Mouse (Mus musculus) intestine, embryonic 16.5 days (tissue): ENCODE data around the gene Rab11fip5. TPM values are rescaled to one million over a fixed set of nuclear protein-coding genes. Genes with fewer than 3 reads are reported as not detected.

ENCODE experiments used
- ATAC-seq: fragments of 200-750 bp; cut with Nextera tagmentation; 2 replicates; pipeline ENCODE4 v1.8.0; 2017; ENCODE audit warnings: moderate TSS enrichment, moderate library complexity
- H3K27ac ChIP-seq: fragments of 300-500 bp; sonication (generic); 2 replicates; pipeline ENCODE4 v1.5.1; 2014; ENCODE audit warnings: mild to moderate bottlenecking, low read length
- H3K27me3 ChIP-seq: fragments of 300-500 bp; sonication (generic); replicated peaks from 2 replicates; pipeline ENCODE4 v1.6.1; 2014; ENCODE audit warnings: low read length, control low read depth, mixed read lengths; ENCODE audit not compliant: control insufficient read depth, insufficient read depth
- H3K36me3 ChIP-seq: fragments of 300-500 bp; sonication (generic); 2 replicates; pipeline ENCODE4 v1.6.1; 2014; ENCODE audit warnings: low read length, control low read depth; ENCODE audit not compliant: control insufficient read depth, insufficient read depth
- H3K4me1 ChIP-seq: fragments of 300-500 bp; sonication (generic); 2 replicates; pipeline ENCODE4 v1.6.1; 2014; ENCODE audit warnings: low read length, control low read depth, mixed read lengths; ENCODE audit not compliant: control insufficient read depth, insufficient read depth
- H3K4me2 ChIP-seq: fragments of 300-500 bp; sonication (generic); 2 replicates; pipeline ENCODE4 v1.6.1; 2014; ENCODE audit warnings: low read depth, low read length, control low read depth
- H3K4me3 ChIP-seq: fragments of 300-500 bp; sonication (generic); 2 replicates; pipeline ENCODE4 v1.5.1; 2014; ENCODE audit warnings: mild to moderate bottlenecking, low read length
- H3K9ac ChIP-seq: fragments of 300-500 bp; sonication (generic); 2 replicates; pipeline ENCODE4 v1.6.1; 2014; ENCODE audit warnings: low read depth, low read length
- H3K9me3 ChIP-seq: fragments of 300-500 bp; sonication (generic); 2 replicates; pipeline ENCODE4 v1.6.1; 2016; ENCODE audit warnings: low read length, control low read depth; ENCODE audit not compliant: control insufficient read depth
- WGBS: fragments of 180-500 bp; shearing (Covaris S2); extraction: QIAGEN DNeasy Blood & Tissue Kit; methylation state at CpG from one replicate; pipeline ENCODE4 v1.1.7; 2014; 5-methylcytosine and 5-hydroxymethylcytosine counted together
- polyA plus RNA-seq: library from polyadenylated mRNA; unstranded; fragments of >200 nt; fragmentation: Nextera tagmentation; extraction: Ambion mirVana; gene quantifications from 2 replicates; pipeline ENCODE4 v1.2.1, GENCODE M21; 2015

Rab11fip5 gene
- polyA plus RNA-seq, 1 experiment from 2014 or later = 15.6 TPM

DNA sequence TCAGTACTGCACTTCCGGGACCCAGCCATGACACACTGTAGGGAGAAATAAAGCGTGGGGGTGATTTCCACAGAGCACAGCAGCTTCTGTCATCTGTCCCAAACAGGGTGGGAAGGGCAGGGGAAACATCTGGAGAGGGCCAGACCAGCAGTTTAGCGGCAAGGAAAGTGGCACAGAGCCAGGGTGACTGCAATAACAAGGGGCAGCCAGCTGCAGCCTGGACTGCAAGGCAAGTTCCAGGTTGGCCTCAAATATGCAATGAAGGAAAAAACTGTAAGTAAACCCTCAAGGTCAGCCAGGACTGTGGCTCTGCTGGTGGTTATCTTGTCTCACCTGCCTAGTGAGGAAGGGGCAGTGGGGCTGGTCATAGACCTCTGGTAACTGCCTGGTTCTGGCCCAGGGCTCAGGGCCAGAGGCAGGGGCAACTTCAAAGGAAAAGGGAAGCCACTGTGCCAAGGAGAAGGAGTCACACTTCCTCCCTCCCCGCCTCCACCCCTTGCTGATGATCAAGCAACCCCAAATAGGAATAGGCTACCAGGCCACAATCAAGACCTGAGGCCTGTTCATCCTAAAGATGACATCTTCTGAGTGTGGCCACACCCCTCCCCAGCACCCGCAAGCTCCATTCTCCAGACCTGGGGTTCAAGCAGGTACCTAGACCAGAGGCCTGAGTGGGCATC, 5.1 kb downstream of the Rab11fip5 start:
- Histone ChIP-seq H3K4me1 (peaks cover 48% of the 10 kb centered on the region), H3K4me3 (no peak overlapping the region), H3K36me3 (no peaks in the 10 kb centered on the region), H3K27me3 (no peaks in the 10 kb centered on the region), H3K4me2 (no peak overlapping the region), H3K27ac (0 out of 2 replicates have a peak overlapping the region, but pooled peaks have one; percentile 42), H3K9ac (no peak overlapping the region; the same call in 1 of the 2 replicates), H3K9me3 (no peaks in the 10 kb centered on the region)
- WGBS = 65% methylated on average over 5 of the region's 5 CpGs
- no peak for ATAC-seq

DNA sequence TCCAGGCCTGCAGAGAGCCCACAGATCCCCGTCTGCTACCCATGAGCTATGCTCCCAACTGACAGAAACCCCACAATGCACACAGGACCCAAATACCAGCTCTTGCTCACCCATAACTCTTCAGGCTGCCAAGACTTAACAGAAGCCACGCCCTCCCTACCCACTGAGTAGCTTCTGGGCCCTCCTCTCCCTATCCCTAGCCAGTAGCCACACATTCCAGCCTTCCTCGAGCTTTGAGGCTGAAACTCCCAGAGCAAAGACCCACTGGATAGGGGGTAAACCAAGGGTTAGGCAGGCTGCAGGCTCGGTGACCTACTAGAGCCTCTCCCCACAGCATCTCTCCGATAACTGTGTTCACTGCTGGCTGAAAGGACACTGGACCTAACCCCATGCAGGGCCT, 5.7 kb downstream of the Rab11fip5 start:
- Histone ChIP-seq H3K27me3 (no peaks in the 10 kb centered on the region), H3K9ac (no peak overlapping the region; the same call in 1 of the 2 replicates), H3K4me3 (no peak overlapping the region), H3K27ac (no peak overlapping the region), H3K4me1 (peaks cover 46% of the 10 kb centered on the region), H3K9me3 (no peaks in the 10 kb centered on the region), H3K4me2 (no peak overlapping the region), H3K36me3 (no peaks in the 10 kb centered on the region)
- WGBS = 73% methylated on average over 5 of the region's 5 CpGs
- no peak for ATAC-seq

DNA sequence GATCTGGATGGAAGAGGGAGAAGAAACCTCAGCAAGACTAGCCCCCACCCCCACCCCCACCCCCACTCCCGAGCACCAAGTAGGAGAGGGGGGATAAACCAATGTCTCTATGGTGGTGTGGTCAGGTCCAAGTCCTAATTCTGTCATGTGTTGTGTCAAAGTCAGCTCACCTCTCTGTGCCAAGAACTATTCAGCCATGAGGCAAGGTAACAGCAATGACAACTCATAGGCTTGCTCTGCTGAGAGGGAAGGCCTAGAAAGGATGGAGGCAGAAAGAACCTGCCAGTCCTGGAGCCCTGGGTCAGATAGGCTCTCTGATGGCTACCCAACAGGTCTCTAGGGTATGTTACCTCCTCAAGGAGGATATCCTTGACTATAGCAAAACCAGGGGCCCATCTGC, 6.3 kb downstream of the Rab11fip5 start:
- Histone ChIP-seq H3K9me3 (no peaks in the 10 kb centered on the region), H3K4me2 (no peak overlapping the region), H3K4me1 (peaks cover 41% of the 10 kb centered on the region), H3K9ac (no peak overlapping the region), H3K27ac (no peak overlapping the region), H3K36me3 (no peaks in the 10 kb centered on the region), H3K4me3 (no peak overlapping the region), H3K27me3 (no peaks in the 10 kb centered on the region)
- no peak for ATAC-seq
- 88% methylated on average over 1 of the region's 1 CpGs for WGBS

DNA sequence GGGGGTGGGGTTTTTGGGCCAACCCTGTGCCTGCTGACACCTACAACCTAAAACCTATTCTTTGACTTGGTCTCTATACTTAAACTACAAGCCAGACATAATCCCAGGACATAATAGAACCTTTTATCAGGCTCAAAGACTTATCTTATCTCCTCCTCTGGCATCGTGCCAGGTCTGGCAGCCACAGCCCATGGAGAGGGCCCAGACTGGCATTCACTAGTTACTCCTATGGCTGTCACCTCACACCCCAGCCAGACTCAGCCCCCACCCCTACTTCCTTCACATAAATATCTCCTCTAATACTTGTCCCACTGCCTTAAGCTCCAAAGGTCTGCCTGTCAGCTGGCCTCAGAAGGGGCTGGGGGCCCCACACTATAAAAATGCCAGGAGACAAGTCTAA, 8.0 kb downstream of the Rab11fip5 start:
- no peak overlapping the region for H3K9ac ChIP-seq
- no peaks in the 10 kb centered on the region for H3K27me3 ChIP-seq
- WGBS = 20% methylated on average over 1 of the region's 1 CpGs
- H3K4me1 ChIP-seq = peaks cover 30% of the 10 kb centered on the region
- no peaks in the 10 kb centered on the region for H3K9me3 ChIP-seq
- peak overlapping the region; percentile 79 for H3K27ac ChIP-seq
- no peaks in the 10 kb centered on the region for H3K36me3 ChIP-seq
- no peak overlapping the region for H3K4me2 ChIP-seq
- peak; percentile 96 for ATAC-seq
- 0 out of 2 replicates have a peak overlapping the region, but pooled peaks have one; percentile 7 for H3K4me3 ChIP-seq

DNA sequence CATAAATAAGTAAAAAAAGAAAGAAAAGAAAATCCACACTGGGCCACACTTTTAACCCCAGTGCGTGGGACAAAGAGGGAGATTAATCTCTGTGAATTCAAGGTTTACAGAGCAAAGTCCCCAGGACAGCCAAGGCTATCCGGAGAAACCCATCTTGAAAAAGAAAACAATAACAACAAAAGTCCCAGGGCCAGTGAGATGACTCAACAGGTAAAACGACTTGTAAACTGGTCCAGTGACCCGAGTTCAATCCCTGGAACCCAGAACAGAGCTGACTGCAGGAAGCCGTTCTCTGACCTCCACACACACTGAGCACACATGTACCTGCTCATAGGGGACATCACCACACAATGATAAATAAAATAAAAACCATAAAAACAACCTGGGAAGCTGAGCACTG, 10.0 kb downstream of the Rab11fip5 start:
- Histone ChIP-seq H3K9ac (no peak overlapping the region), H3K27me3 (no peaks in the 10 kb centered on the region), H3K27ac (no peak overlapping the region), H3K9me3 (no peaks in the 10 kb centered on the region), H3K36me3 (no peaks in the 10 kb centered on the region), H3K4me1 (peaks cover 28% of the 10 kb centered on the region), H3K4me3 (no peak overlapping the region), H3K4me2 (no peak overlapping the region)
- no peak for ATAC-seq
- WGBS = 64% methylated on average over 5 of the region's 5 CpGs

DNA sequence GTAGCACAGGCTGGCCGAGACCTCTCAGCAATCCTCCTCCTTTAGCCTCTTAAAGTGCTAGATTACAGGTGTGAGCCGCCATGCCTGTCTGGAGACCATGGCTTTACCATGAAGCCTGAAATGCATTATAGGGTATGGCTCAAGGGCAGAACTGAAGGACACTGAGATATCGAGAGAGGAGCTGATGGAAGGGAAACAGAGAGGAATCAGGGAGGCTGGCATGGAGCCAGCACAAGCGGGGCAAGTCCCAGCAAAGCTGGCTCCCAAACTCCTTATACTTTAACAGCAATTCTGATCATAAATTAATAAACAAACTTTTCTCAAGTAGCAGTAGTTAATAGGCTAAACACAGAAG, 10.6 kb downstream of the Rab11fip5 start:
- no peaks in the 10 kb centered on the region for H3K9me3 ChIP-seq
- ATAC-seq = no peak
- no peaks in the 10 kb centered on the region for H3K27me3 ChIP-seq
- no peak overlapping the region for H3K9ac ChIP-seq
- H3K27ac ChIP-seq = no peak overlapping the region
- H3K36me3 ChIP-seq = no peaks in the 10 kb centered on the region
- peaks cover 23% of the 10 kb centered on the region for H3K4me1 ChIP-seq
- no peak overlapping the region for H3K4me2 ChIP-seq
- H3K4me3 ChIP-seq = no peak overlapping the region
- WGBS = 69% methylated on average over 4 of the region's 4 CpGs

DNA sequence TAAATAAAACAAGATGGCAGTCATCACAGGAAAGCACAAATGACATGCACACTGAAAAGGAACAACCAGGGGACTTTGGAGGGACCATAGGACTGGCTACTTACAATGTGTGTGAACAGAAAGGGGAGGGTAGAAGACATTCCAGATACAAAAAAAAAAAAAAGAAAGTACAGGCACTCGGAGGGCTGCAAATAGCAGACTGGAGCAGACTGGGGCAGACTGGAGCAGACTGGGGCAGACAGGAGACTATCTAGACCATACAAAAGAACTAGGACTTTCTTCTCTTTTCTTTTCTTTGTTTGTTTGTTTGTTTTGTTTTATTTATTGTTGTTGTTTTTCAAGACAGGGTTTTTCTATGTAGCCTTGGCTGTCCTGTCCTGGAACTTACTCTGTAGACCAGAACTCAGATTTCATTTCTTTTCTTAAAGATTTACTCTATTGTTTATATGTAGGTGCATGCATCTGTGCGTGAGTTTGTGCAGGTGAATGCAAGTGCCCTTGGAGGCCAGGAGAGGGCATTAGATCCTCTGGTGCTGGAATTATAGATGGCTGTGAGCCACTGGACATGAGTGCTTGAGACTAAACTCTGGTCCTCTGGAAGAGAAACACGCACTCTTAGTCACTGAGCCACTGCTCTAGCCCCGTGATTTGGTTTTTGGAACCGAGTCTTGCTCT, 11.1 kb downstream of the Rab11fip5 start:
- no peak overlapping the region for H3K4me2 ChIP-seq
- WGBS = 88% methylated on average over 5 of the region's 5 CpGs
- no peak overlapping the region for H3K27ac ChIP-seq

DNA sequence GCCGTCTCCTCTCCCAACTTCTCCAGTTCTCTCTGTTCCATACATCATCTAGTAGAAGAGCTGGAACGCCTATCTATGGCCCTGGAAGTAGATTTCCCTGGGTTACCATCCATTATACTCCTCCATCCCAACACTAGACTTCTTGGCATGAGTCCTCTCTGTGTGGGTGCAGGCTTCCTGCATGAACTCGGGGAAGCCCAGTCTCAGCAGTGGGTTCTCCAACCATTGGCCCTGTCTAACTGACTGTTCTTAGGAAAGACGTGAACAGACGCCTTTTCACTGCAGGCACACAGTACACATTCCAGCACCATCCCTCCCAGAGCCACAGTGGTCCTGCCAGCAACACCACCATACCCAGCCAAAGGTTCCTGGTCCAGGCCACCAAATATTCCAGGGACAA, 11.8 kb downstream of the Rab11fip5 start:
- Histone ChIP-seq H3K9ac (no peak overlapping the region), H3K4me3 (no peak overlapping the region), H3K36me3 (no peaks in the 10 kb centered on the region), H3K27ac (no peak overlapping the region), H3K9me3 (no peaks in the 10 kb centered on the region), H3K4me2 (no peak overlapping the region), H3K27me3 (no peaks in the 10 kb centered on the region), H3K4me1 (peaks cover 14% of the 10 kb centered on the region; the same call in 1 of the 2 replicates)
- WGBS = 79% methylated on average over 5 of the region's 5 CpGs
- ATAC-seq = no peak

More for the DNA sequence above, 11.1 kb downstream of the Rab11fip5 start:
- Histone ChIP-seq H3K27me3 (no peaks in the 10 kb centered on the region), H3K4me1 (peaks cover 18% of the 10 kb centered on the region), H3K36me3 (no peaks in the 10 kb centered on the region), H3K9me3 (no peaks in the 10 kb centered on the region), H3K4me3 (no peak overlapping the region), H3K9ac (no peak overlapping the region)
- ATAC-seq = no peak

DNA sequence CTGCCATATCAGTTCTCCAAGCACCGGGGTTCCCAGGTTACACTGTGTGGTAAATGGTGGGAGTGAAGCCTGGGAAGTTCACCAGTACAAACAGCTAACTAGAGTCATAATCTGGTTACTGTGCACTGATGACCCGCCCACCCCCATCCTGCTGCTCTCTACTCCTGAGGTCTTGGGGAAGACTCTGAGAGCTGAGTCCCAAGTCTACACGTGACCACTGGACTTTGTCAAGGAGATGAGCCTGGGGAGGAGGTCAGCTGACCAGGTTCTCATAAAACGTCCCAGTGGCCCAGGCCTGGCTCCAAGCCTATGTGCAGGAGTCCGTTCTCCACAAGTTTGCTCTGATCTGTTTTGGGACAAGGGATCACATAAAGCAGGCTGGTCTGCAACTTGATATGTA, 14.1 kb downstream of the Rab11fip5 start:
- no peaks in the 10 kb centered on the region for H3K36me3 ChIP-seq
- no peak overlapping the region for H3K4me3 ChIP-seq
- ATAC-seq = peak; percentile 58
- no peaks in the 10 kb centered on the region for H3K9me3 ChIP-seq
- no peaks in the 10 kb centered on the region for H3K27me3 ChIP-seq
- H3K27ac ChIP-seq = no peak overlapping the region
- 73% methylated on average over 5 of the region's 5 CpGs for WGBS
- H3K4me2 ChIP-seq = no peak overlapping the region
- no peak overlapping the region for H3K9ac ChIP-seq
- H3K4me1 ChIP-seq = peaks cover 5% of the 10 kb centered on the region; the same call in 1 of the 2 replicates
